Mouse (Mus musculus): Measurements from ENCODE around the gene Rai14.

DNA sequence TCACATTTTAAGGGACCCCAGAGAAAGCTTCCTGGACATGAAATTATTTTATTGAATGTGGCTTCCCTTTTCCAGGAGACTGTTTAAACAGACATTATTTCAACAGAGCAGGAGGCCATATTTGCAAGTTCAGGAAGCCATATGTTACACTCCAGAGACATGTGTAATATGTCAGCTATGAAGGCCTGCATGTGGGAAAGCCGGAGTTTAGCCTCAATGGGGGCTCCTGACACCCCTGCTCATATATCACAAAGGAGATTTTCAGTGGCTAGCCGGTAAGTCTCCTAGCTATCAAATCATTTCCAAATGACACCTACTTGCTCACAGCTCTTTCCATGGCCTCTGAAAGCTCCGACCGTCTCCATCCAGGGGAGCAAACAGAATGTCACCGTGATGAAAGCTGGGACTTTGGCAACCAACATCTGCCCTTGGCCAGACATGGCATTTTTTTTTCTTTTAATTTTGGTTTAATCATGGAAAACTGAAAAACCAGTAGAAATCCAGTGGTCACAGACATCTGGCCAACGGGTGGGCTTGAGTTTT, 77.1 kb downstream of the Rai14 start:
- no peak for TF ChIP-seq EP300 (IDR thresholded peaks at IDR 0.05; ENCODE audit: low read depth)
- no peak for TF ChIP-seq CTCF (IDR thresholded peaks at IDR 0.05; ENCODE audit: low read depth)

All from liver, postnatal 0 days (tissue).